Mouse (Mus musculus): ENCODE data around the gene Mthfd1. TPM values are rescaled to one million over a fixed set of nuclear protein-coding genes. Genes with fewer than 3 reads are reported as not detected.
A peak's percentile ranks its signal among the peaks of the same experiment; 100 is the strongest.

The Mthfd1 gene
- total RNA-seq, 4 experiments from 2014 or later: 42.5 to 45.2 (median 42.9) TPM

DNA sequence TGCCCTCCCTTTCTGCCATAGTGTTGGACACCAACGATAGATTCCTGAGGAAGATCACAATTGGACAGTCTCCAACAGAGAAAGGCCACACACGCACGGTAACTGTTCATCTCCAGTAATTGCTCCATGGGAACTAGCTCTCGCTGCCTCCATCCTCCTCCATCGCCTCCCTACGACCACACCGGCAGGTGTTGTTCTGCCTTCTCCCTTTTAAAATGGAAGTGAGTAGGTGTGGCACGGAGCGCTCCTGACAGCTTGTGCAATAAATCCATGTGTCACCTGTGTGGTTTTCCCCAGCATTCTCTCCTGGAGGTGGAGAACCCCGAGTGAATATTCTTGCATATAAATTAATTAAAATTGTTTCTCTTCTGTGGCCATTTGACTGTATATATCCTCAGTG is 45.3 kb downstream of the Mthfd1 start:
- peak in 1 of 2 experiments; percentile 65 for DNase-seq (ENCODE audit: low spot score in 2 of 2)

DNA sequence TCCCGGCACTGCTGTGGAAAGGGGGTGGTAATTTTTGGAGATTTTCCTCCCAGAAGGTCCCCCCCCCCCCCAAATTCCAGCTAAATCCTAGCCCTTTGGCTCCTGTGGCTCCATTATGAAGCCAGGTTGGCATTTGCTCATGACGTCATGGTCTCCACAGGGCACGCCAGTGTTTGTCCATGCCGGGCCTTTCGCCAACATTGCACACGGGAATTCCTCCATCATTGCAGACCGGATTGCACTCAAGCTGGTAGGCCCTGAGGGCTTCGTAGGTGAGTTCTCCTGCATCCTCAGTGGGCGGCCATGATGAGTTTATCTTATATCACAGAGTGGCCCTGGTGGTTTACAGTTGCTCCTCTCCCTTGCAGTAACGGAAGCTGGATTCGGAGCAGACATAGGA is 48.4 kb downstream of the Mthfd1 start:
- no peak for DNase-seq (ENCODE audit: low spot score in 2 of 2)

- no peak for DNase-seq (ENCODE audit: low spot score in 2 of 2)
Observed at GRCm38 (mm10) chr12:76304199-76304598, 49.1 kb downstream of the Mthfd1 start.

GRCm38 (mm10) chr12:76305107-76305506 is 50.0 kb downstream of the Mthfd1 start:
- no peak for DNase-seq (ENCODE audit: low spot score in 2 of 2)

DNA sequence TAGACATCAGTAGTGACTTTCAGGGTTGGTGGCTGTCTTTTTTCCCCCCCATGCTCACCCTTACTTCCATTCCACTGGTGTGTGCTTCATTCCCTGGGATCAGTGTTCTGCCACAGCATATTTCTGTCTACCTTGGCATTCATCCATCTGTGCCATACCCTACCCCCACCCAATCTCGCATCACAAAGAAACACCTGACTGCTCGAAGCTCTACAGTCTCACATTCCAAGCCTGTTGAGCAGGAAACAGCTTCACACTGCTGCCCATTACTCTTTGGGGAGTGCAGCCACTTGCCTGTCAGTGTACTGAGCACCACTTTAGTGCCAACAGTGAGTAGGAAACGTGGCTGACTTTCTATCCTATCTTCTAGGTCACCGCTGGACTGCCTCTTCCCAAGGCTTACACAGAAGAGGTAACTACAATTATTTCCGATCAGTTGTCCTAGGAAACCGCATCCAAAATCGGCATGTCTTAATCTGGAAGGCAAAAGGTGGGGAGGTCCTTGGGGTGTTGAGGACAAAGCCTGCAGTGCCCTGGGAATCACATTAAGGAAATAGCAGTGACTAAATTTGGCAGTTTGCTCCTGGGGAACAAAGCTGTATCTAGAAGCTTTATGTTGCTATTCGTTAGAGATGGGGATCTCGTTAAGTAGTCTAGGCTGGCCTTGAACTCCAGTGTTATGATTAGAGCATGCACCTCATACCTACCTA is 51.9 kb downstream of the Mthfd1 start:
- DNase-seq (ENCODE audit: low spot score in 2 of 2): no peak

- DNase-seq (ENCODE audit: low spot score in 2 of 2): peak in 1 of 2 experiments; percentile 88
Observed at GRCm38 (mm10) chr12:76307964-76308363, 52.9 kb downstream of the Mthfd1 start.

DNA sequence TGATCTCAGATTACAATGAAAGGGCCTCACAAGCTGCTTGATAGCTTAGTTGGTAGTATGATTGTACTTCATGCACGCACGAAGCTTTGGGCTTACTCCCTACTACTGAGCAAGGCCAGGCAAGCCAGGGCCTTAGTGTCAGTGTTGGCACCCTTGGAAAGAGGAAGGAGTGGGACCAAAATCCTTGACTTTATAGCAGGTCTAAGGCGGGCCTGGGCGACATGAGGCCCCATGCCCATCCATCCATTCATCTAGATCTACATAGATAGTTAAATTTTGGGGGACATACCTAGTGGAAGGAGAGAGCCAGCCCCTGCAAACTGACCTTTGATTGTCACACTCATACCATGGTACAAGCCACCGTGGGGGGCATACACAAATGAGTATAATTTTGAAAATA is 53.3 kb downstream of the Mthfd1 start:
- DNase-seq (ENCODE audit: low spot score in 2 of 2): no peak

DNA sequence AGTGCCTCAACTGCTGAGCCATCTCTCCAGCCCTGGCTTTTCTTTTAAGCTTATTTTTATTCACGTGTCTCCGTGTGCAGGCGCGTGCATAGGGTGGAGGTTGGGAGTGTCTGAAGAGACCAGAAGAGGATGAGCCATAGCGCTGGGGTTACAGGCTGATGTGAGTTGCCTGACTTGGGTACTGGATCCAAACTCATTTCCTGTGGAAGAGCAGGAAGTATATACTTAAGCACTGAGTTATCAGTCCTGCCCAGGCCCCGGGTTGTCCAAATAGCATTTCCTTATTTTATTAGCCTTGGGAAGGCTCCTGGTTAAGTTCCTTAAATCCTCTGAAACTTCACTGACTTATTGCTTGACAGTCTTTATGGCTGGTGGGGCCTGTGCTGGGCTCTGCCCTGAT is 54.9 kb downstream of the Mthfd1 start:
- no peak for DNase-seq (ENCODE audit: low spot score in 2 of 2)

DNA sequence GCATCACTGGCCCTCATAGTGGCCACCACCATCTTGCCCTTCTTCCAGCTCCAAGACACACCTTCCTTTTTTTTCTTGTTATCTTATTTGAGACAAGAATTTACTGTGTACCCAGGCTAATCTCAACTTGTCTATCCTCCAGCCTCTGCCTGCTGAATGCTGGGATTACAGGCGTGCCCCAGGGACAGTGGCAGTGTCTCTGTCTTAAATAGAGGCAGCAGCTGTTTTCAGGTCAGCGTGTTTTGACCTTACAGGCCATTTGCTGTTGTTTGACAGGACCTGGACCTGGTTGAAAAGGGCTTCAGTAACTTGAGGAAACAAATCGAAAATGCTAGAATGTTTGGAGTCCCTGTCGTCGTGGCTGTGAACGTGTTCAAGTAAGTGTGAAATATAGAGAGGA is 55.5 kb downstream of the Mthfd1 start:
- DNase-seq (ENCODE audit: low spot score in 2 of 2): no peak

DNA sequence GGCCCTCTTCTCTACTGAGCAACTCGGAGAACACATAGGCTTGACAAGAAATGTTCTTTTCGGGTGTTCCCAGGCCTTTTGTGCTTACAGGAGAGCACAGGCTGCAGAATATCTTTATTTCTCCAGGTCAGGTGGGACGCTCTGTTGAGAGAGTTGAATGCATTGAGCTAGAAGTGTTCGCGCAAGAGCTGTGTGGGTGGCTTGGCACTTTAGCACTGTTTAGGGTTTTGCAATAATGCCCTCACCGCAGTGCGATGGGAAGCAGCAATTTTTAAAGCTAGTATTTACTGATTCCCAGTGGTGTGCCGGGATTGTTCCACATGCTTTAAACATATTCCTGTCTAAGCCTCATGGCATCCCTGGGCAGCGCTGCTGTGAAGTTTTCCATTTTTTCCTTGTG is 56.1 kb downstream of the Mthfd1 start:
- DNase-seq (ENCODE audit: low spot score in 2 of 2): no peak

GRCm38 (mm10) chr12:76311951-76312350 is 56.9 kb downstream of the Mthfd1 start:
- DNase-seq (ENCODE audit: low spot score in 2 of 2): no peak

DNA sequence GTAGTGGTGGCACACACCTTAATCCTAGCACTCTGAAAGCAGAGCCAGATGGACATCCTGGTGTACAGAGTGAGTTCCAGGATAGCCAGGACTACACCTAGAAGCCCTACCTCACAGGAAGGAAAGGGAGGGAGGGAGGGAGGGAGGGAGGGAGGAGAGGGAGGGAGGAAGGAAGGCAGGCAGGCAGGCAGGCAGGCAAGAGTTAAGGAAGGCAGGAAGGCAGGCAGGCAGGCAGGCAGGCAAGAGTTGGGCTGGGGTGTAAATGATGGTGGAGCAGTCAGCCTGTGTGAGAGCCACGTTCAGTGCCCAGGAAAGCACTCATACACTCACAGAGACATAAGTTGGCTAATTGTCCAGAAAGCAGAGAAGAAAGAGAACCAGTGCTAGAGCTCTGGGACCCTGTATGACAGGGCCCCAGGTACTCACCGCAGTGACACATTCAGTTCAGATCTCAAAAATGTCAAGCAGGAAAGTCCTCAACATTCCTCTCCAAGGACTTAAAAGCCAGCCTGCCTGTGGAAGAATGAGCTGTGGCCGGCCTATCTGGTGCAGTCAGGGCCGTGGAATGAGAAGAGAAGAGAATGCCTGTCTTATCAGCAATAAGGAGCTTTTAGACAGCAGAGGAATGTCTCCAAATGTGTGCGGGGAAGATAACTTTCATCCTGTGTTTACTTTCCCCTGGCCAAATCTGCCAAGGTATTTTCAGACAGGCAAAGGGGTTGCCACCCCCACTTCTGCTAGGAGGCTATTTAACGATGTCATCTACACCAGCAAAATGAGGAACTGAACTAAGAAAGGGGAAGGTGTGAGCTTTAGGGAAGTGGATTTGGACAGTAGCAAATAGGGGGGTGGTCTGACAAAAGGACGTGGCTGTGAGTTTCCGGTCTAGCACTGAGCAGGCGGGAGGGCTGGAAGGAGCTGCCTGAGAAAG is 63.4 kb downstream of the Mthfd1 start:
- DNase-seq (ENCODE audit: low spot score in 2 of 2): no peak

GRCm38 (mm10) chr12:76324679-76325431 is 69.8 kb downstream of the Mthfd1 start, which contains the start of gene Akap5:
Akap5 (plus strand) TSS chr12:76324891.
- DNase-seq (ENCODE audit: low spot score in 2 of 2): peak in 1 of 2 experiments; percentile 61

DNA sequence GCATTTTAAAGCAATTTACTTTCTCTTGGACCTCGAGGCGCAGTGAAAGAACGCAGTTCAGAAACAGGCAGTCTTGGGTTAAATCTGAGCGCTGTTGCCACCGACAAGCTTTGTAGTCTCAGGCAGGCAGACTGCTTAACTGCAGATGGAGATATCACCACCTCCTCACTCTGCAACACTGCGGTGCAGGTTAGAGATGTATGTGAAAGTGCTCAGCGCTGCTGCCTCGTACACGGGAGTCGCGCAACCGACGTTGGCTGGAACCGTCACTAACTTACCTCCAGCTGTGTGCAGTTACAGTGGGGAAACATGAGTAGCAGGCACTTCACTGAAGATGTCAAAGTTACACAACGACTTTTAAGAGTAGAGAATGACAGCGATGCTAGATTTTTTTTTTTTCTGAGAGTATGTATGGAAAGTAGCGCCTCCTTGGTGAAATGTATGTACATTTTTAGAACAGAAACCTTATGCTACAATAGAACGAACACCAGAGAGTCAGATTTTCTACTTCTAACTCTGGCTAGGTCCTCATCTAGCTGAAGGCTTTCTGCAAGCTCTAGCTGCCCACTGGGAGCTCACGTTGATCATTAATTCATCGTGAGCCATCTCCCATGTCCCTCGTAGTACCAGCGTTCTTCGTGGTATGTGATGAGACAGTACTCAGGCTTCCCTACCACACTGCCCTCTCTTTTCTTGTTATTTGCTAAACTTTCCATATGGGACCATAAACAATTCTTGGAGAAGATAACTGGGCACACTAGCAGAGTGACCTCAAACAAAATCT is 71.5 kb downstream of the Mthfd1 start:
- DNase-seq (ENCODE audit: low spot score in 2 of 2): peak in 1 of 2 experiments; percentile 62

- DNase-seq (ENCODE audit: low spot score in 2 of 2): no peak
Observed at GRCm38 (mm10) chr12:76328567-76329354, 73.7 kb downstream of the Mthfd1 start.

GRCm38 (mm10) chr12:76333688-76334087 is 78.6 kb downstream of the Mthfd1 start:
- no peak for DNase-seq (ENCODE audit: low spot score in 2 of 2)

DNA sequence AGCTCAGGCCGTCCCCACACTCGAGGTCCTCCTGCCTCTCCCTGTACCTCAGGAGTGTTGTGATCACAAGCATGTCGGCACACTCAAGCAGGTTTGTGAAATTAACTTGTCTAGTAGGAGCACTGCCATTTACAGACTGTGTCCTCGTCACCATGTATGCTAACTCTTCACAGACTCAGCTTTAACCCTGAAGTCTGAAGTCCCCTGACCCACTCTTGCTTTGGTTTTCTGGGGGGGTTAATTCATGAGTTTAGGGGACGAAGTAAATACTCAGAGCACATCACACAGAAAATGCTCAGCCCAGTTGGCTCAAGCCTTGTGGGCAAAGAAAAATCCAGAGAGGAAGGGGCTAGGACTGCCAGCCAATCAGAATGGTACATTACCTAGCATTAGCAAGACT is 80.5 kb downstream of the Mthfd1 start:
- DNase-seq (ENCODE audit: low spot score in 2 of 2): no peak

DNA sequence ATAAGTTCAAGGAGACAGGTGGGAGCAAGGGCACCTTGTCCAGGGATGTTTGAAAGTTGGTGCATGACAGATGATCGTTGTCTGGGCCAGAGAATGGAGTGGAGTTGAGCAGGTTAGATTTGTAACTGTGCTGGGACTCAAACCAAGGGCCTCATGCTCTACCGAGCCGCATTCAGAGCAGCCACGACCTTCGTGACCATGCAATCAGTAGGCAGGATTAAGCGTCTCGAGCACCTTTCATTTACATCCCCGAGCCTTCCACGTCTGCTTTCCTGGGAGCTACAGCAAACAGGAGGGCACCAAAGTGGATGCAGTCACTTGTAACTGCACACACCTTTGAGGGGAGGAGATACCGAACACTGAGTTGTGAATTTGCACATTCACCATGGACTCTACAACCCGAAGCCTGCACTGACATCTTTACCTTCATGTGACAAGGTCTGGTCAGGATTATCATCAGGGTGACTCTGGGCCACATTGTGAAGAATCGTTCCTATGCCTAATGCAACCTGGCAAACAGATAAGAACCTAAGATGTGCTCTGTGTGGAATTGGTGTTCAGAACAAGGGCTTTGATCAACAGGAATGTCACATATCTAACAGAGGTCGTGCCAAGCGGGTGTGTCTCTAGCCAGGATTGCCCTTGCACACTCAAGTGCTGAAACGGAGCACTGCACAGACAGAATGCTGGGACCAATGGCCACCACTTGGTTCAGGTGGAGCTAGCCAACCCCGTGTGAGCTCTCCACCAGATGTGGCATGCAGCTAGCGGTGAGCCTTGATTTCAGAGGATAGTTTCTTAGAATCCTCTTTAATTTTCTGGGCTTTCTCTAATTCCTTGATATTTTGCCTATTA is 81.2 kb downstream of the Mthfd1 start:
- no peak for DNase-seq (ENCODE audit: low spot score in 2 of 2)

DNA sequence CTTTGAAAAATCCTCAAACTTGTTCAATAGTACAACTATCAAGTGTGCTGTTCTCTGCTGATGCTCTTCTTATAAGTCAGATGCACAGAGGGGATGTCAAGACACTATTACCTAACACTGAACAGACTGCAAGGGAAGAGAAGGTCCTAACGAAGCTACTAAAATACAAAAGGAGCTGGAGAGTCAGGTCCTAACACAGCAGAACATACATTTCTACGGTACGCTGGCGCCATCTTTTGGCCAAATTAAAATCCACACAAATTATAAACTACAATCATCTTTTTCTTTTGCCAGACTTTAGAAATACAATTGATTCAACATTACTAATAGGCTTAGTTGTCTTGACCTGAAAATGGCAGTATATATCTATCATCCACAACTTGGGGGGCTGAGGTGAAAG is 86.0 kb downstream of the Mthfd1 start:
- peak in 1 of 2 experiments; percentile 57 for DNase-seq (ENCODE audit: low spot score in 2 of 2)
